Mouse (Mus musculus) CD4-positive helper T cell, adult 2 months (primary cell): ENCODE measurements around the gene Prex1.
A peak's percentile ranks its signal among the peaks of the same experiment; 100 is the strongest.

Experiments used
- DNase-seq: peaks from one replicate; pipeline ENCODE4 v3.0.0-alpha.2; 2012; ENCODE audit warnings: low read depth, missing footprints, low spot score

The Prex1 gene

GRCm38 (mm10) chr2:166686917-166687316 lies 26.7 kb downstream of the Prex1 start:
- no peak for DNase-seq

GRCm38 (mm10) chr2:166685824-166686223 lies 27.8 kb downstream of the Prex1 start:
- DNase-seq, result no peak

GRCm38 (mm10) chr2:166683885-166684544 lies 29.6 kb downstream of the Prex1 start:
- no peak for DNase-seq

- DNase-seq, result no peak
Observed at GRCm38 (mm10) chr2:166682866-166683265, 30.8 kb downstream of the Prex1 start.

DNA sequence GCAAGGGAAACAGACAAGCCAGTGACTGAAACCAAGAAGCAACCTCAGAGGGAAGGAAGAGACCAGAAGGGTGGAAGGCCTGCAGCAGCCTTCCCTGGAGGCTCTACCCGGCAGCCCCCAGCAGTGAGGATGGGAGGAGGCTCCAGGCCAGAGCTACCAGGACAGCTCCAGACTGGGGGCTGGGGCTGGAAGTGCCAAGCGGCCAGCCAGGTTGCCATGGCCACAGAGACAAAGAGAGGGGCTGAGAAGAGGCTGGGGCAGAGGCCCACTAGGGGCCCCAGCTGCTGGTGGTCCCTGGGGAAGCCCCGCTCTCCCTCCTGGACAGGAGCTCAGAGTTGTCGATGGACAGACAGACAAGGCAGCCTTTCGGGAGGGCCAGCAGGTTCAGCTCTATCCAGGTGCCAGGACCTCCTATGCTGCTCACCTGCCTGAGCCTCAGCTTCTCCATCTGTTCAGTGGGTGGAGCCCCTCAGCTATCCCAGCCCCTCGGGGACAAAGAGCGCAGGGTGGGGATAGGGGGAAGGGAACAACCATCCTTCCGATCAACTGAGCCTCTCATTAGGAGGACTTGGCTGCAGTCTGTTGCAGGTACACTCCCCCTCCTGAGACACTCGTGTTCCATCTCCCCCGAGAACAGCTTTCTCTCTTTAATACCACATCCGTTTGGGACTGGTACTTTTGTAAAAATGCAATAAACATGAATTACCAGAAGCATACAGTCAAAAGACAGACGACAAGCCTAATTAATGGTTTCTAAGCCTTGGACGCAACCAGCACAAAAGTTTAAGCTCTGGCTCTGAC lies 34.5 kb downstream of the Prex1 start:
- no peak for DNase-seq

DNA sequence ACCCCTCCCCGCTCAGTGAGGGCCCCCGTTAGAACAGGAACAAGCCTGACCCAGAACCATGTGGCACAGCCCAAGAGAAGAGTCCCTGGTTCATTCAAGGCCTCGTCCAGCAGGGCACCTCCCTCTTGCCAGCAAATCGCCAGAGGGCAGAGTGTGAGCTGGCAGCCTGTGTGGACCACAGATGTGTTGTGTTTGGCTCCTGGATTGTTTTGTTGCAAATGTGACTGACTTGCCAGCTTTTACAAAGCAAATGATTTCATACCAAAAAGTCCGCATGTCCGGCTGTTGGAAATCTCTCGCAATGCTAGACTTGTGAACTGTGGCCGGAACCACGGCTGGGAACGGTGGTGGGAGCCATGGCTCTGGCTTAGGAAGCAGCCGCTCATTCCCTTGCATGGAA lies 36.7 kb downstream of the Prex1 start:
- DNase-seq, result no peak

GRCm38 (mm10) chr2:166676498-166676897 lies 37.1 kb downstream of the Prex1 start:
- DNase-seq, result no peak

GRCm38 (mm10) chr2:166675588-166676444 lies 37.8 kb downstream of the Prex1 start:
- no peak for DNase-seq

DNA sequence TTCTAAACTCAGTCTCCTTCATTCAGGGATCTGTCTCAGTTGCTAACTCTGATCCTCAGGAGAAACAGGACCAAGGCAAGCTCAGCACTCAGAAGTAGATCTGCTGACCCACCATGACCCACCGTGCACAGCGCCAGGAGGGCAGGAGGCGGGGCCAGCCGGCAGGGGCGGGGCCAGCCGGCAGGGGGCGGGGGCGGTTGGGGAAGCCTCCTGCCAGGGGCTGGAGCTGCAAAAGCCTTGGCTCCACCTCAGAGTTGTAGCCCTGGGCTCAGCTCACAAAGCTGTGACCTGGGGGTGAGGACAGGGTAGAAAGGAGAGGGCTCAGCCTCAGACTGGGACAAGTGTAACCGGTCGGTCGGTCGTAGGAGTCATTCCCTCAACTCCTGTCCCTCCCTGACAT lies 38.9 kb downstream of the Prex1 start:
- DNase-seq, result peak; percentile 38

- peak; percentile 62 for DNase-seq
Observed at GRCm38 (mm10) chr2:166673951-166674350, 39.7 kb downstream of the Prex1 start.

DNA sequence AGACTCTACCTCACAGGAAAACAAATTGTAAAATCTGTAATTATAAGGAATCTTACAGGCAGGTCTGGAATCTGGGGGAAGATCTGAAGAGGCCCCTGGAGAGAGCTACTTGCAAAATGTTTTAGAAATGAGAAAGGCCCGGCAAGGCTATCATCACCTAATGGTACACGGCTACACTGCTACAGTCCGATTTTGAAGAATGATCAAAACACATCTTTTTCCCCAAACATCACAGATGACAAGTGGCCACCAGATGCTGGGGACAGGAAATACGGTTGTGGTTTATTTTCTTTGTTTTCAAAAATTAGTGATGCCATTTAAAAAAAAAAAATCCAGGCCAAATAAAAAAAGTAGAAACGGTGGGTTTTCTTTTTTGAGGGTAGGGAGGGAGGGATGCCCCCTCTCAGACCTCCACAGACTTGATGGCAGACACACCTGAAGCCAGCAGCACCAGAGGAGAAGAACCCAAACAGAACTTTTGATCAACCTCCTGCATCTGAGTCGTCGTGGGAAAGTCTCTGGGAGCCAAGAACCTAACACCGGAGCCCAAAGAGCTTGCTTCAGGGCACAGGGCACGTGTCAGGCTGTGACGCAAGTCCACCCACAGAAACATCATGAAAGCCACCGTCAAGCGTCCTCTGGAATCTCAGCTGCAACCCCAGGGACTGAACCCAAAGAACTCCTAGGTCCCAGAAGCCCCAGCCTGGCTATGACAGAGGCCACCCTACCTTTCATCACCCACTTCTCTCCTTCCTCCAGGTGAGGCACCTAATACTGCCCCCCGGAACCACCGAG lies 41.3 kb downstream of the Prex1 start:
- DNase-seq, result peak; percentile 82

DNA sequence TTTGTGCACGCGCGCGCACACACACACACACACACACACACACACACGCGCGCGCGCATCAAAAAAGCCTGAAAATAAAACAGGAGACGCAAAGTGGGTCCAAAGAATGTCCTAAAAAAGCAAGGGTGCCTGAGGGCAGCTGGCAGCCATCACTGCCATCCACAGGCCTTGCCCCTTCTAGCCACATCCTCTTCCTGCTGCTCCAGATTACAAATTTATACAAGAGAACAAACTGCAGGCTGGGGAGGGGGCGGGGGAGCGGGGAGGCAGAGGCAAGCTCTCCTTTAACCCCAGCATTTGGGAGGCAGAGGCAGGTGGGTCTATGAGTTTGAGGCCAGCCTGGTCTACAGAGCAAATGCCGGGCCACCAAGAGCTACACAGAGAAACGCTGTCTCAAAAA lies 42.0 kb downstream of the Prex1 start:
- DNase-seq, result peak; percentile 79

DNA sequence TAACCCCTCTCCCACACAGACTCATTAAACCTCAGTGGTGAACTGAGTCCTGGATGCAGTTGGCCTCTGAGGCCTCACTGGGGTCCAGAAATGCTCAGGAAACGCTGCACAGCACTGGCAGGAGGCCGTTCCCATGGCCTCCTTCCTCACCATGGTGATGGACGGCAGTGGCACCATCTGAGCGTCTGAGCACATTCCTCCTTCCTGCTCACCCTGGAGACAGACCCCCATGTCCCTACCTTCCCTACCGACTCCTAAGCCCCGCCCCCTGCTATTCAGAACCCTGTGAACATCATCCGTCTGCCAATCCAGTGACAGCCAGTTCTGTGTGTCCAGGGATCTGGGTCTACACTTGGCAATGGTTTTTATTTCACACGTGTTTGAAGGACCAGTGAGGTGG lies 42.6 kb downstream of the Prex1 start:
- DNase-seq, result no peak

DNA sequence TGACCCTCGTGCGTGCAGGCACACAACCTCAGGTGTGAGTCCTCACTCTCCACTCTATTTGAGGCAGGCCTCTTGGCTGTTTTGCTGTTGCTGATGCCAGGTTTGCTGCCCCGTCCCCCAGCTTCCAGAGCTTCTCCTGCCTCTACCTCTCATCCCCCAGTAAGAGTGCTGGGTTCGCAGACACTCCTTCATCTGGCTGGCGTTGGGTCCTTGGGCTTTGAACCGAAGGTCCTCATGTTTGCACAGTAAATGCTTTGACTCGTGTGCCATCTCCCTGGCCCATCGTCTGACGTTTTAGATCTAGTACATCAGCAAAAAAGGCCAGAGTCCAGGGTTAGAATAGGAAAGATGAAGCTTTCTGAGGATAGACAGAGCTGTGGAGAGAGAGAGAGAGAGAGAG lies 43.7 kb downstream of the Prex1 start:
- DNase-seq, result no peak

- no peak for DNase-seq
Observed at GRCm38 (mm10) chr2:166667790-166668695, 45.6 kb downstream of the Prex1 start.

DNA sequence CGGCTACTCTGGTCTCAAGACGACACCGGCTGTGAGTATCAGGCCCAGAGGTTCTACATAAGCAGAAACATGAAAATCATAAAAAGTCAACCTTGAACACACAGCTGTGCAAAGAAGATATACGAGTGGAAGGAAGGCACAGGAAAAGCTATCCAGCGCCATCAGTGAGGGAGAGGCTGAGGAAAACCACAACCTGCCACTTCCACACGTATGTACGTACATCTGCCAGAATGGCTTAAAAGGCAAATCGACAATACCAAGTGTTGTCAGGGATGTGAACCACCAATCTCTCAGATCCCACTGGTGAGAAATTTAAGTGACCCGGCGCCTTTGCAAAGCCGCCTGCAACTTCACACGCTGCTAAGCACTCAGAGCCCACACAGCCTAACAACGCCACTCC lies 47.5 kb downstream of the Prex1 start:
- peak; percentile 74 for DNase-seq

DNA sequence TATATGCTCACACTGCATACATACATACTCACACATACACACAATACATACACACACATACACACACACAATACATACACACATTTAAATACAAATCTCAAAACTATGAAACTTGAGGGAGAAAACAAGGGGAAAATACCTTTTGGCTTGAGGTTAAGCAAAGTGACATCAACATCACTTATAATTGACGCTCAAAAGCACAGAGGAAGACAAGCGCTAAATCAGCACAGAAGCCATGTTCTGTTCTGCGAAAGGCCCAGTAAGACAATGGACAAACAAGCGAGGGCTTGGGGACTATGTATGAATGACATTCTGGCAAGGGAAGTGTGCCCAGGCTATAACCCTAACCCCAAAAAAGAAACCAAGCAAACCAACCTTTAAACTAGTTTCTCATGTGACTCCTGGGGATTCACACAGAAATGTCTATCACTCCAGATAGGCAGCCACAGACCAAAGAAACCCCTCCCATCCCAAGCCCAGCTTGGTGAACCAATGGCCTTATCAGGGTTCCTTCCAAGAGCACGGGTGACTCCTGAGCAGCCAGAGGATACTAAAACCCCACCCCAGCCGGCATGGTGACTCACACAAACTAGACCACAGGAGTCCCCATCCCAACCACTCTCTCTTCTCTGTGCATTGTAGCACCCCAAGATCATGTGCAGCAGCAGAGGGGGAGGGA lies 48.2 kb downstream of the Prex1 start:
- peak; percentile 86 for DNase-seq

- peak; percentile 66 for DNase-seq
Observed at GRCm38 (mm10) chr2:166664506-166664905, 49.1 kb downstream of the Prex1 start.

DNA sequence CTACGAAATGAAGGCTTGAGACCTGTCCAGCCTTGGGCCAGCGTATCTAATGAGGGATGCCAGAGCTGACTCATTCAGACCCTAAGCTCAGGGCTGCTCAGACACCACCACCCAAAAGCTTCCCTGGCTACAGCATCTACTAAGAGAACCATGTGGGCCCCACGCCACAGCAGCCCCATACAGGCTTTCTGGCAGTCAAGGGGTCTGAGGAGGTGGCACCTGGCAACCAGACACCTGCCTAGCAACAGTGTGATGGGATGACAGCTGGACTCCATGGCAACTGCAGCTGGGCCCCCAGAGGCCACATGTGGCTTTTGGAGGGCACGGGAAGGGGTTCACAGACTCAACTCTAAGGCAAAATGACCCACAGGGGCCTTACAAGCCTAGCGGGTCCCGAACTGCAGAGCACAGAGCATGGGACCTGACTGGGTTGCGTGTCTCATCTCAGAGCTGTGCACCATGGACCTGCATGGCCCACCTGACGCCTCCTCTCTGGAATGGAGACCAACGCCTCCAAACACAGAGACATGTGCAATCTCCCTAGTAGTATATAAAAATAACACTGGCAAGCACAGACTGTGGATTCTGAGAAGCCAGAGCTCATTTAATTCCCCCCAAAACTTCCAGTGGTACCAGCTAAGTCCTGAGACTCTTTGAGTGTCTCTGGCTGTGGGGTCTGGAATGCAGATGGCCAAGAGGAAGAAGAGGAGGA lies 50.2 kb downstream of the Prex1 start:
- DNase-seq, result no peak
